Comparison of ENCODE assay signal across 8 mouse cellular contexts in genomic region chr11:85833081-85833521, GRCm38 (mm10). TPM values are rescaled to one million over a fixed set of nuclear protein-coding genes. Genes with fewer than 3 reads are reported as not detected.
DNase-seq lines count a peak whose midpoint lies in the region; ATAC-seq and TF ChIP-seq lines count a peak whose summit lies in the region.

No protein-coding gene starts in this region.

- no peak for TF ChIP-seq CTCF in ES-Bruce4 (IDR thresholded peaks at IDR 0.05; ENCODE audit: low read depth, low read length)
- no peak for TF ChIP-seq CTCF in olfactory bulb, adult 2 months (IDR thresholded peaks at IDR 0.05; ENCODE audit: insufficient read depth, low read depth, low read length)
- TF ChIP-seq CTCF in cerebellum, adult 2 months (IDR thresholded peaks at IDR 0.05; ENCODE audit: borderline replicate concordance, insufficient read depth, low read depth, low read length): no peak

- TF ChIP-seq EP300 in ES-Bruce4 (IDR thresholded peaks at IDR 0.05; ENCODE audit: insufficient read depth, low read depth, low read length): no peak

- peaks cover 70% of the 10 kb centered on the region for H3K27me3 ChIP-seq in ES-Bruce4 (ENCODE audit: control insufficient read depth, insufficient read depth, low read length, poor library complexity, severe bottlenecking)
- peaks cover 87% of the 10 kb centered on the region for H3K27me3 ChIP-seq in limb, embryonic 15.5 days
- peaks cover 34% of the 10 kb centered on the region; the same call in 1 of the 2 replicates for H3K27me3 ChIP-seq in cerebellum, adult 2 months (ENCODE audit: control insufficient read depth, insufficient read depth, low read length)

- under 1% methylated on average over 39 of the region's 54 CpGs for WGBS in limb, embryonic 15.5 days
- WGBS in olfactory bulb, adult 2 months: 1% methylated on average over 54 of the region's 54 CpGs
- 2% methylated on average over 52 of the region's 54 CpGs for WGBS in cerebellum, adult 2 months

- no peaks in the 10 kb centered on the region for H3K4me1 ChIP-seq in ES-Bruce4 (ENCODE audit: control insufficient read depth, insufficient read depth, low read length)
- peaks cover 63% of the 10 kb centered on the region for H3K4me1 ChIP-seq in limb, embryonic 15.5 days
- peaks cover 14% of the 10 kb centered on the region; the same call in 1 of the 2 replicates for H3K4me1 ChIP-seq in olfactory bulb, adult 2 months (ENCODE audit: control insufficient read depth, insufficient read depth, low read length)
- peaks cover 3% of the 10 kb centered on the region; the same call in 1 of the 2 replicates for H3K4me1 ChIP-seq in cerebellum, adult 2 months (ENCODE audit: control insufficient read depth, insufficient read depth, low read length)

- peak overlapping the region; percentile 58 for H3K9ac ChIP-seq in ES-Bruce4 (ENCODE audit: low read depth, poor library complexity, severe bottlenecking)
- H3K9ac ChIP-seq in limb, embryonic 15.5 days: peak overlapping the region; percentile 74

- no peak overlapping the region for H3K27ac ChIP-seq in ES-Bruce4 (ENCODE audit: insufficient read depth, low read length)
- H3K27ac ChIP-seq in limb, embryonic 15.5 days: peak overlapping the region; percentile 83
- H3K27ac ChIP-seq in olfactory bulb, adult 2 months (ENCODE audit: insufficient read depth, low read depth, low read length): no peak overlapping the region
- H3K27ac ChIP-seq in cerebellum, adult 2 months (ENCODE audit: insufficient read depth, low read length): no peak overlapping the region

- H3K4me2 ChIP-seq in limb, embryonic 15.5 days: peak overlapping the region; percentile 92

- ATAC-seq in CD4-positive, CD25-positive, alpha-beta regulatory T cell, adult 4 months: no peak
- peak; percentile 15; the same call in 1 of the 2 replicates for ATAC-seq in granulocyte monocyte progenitor cell, adult 5-6 weeks (replicated peaks; ENCODE audit: poor library complexity, severe bottlenecking)
- ATAC-seq in limb, embryonic 15.5 days (ENCODE audit: insufficient number of reproducible peaks, low FRiP score, low TSS enrichment, low read depth): no peak

- peak; percentile 14 for DNase-seq in CD4-positive, CD25-positive, alpha-beta regulatory T cell, adult 2 months (ENCODE audit: low read depth, low spot score)
- DNase-seq in cerebellum, adult 2 months: no peak
- no peak for DNase-seq in gastrocnemius, adult 8-10 months (ENCODE audit: low spot score in 2 of 2)

- H3K4me3 ChIP-seq in ES-Bruce4 (ENCODE audit: low read depth, low read length): peak overlapping the region; percentile 74
- peak overlapping the region; percentile 63 for H3K4me3 ChIP-seq in limb, embryonic 15.5 days
- H3K4me3 ChIP-seq in olfactory bulb, adult 2 months (ENCODE audit: insufficient read depth, low read depth, low read length): peak overlapping the region; percentile 27; the same call in 1 of the 2 replicates
- no peak overlapping the region for H3K4me3 ChIP-seq in cerebellum, adult 2 months (replicated peaks; ENCODE audit: insufficient read depth, low read depth, low read length)

- no peaks in the 10 kb centered on the region for H3K36me3 ChIP-seq in ES-Bruce4 (ENCODE audit: control insufficient read depth, insufficient read depth, low read length, poor library complexity, severe bottlenecking)
- no peaks in the 10 kb centered on the region for H3K36me3 ChIP-seq in limb, embryonic 15.5 days

- TF ChIP-seq POLR2A in ES-Bruce4 (IDR thresholded peaks at IDR 0.05; ENCODE audit: insufficient read depth, low read length): no peak
- no peak for TF ChIP-seq POLR2A in olfactory bulb, adult 2 months (IDR thresholded peaks at IDR 0.05; ENCODE audit: insufficient read depth, low read depth, low read length)
- TF ChIP-seq POLR2A in cerebellum, adult 2 months (IDR thresholded peaks at IDR 0.05; ENCODE audit: borderline replicate concordance, insufficient read depth, low read length): no peak

- no peaks in the 10 kb centered on the region for H3K9me3 ChIP-seq in ES-Bruce4 (replicated peaks; ENCODE audit: control insufficient read depth, insufficient read depth, low read length, poor library complexity, severe bottlenecking)
- H3K9me3 ChIP-seq in limb, embryonic 15.5 days: no peaks in the 10 kb centered on the region

RNA-seq across cellular contexts. Expression of gene Tbx2, which starts 0.8 kb away (rescaled TPM):
- polyA plus RNA-seq in CD4-positive, CD25-positive, alpha-beta regulatory T cell, adult 4 months (2017; shearing (Covaris generic)): not detected
- polyA plus RNA-seq in ES-Bruce4 (2011; ENCODE audit: insufficient read depth, insufficient read length, low read depth, missing spikeins): 0.16 and 0.24 TPM in 2 replicates
- 0.11 TPM in 1 of 2 replicates, not detected in the other for total RNA-seq in granulocyte monocyte progenitor cell, adult 5-6 weeks (2014; fragmentation: Nextera tagmentation)
- total RNA-seq in granulocyte monocyte progenitor cell, adult 5-6 weeks (2017): not detected in 2 replicates
- polyA plus RNA-seq in limb, embryonic 15.5 days (2015; fragmentation: Nextera tagmentation; extraction: Ambion mirVana): 3.4 and 4.1 TPM in 2 replicates
- not detected in 2 replicates for polyA plus RNA-seq in olfactory bulb, adult 2 months (2012; ENCODE audit: insufficient read depth, insufficient read length, low replicate concordance, missing spikeins)
- polyA plus RNA-seq in cerebellum, adult 2 months (2012; rRNA removed): 3.2 and 3.5 TPM in 2 replicates
- total RNA-seq in gastrocnemius, adult 8-10 months (2022): 1 to 10 TPM in 3 of 4 experiments, under 1 TPM in 1; 0.68 to 2.7 (median 1.7) TPM

RNA-seq across cellular contexts. Expression of gene Gm11444, which starts 17.0 kb away (rescaled TPM):
- under 1 TPM in 1 of 2 experiments, not detected in 1; 0.59 TPM for polyA plus RNA-seq in CD4-positive, CD25-positive, alpha-beta regulatory T cell, adult 4 months (2017; shearing (Covaris generic))
- polyA plus RNA-seq in ES-Bruce4 (2011; ENCODE audit: insufficient read depth, insufficient read length, low read depth, missing spikeins): not detected in 2 replicates
- not detected in 2 replicates for total RNA-seq in granulocyte monocyte progenitor cell, adult 5-6 weeks (2014; fragmentation: Nextera tagmentation)
- total RNA-seq in granulocyte monocyte progenitor cell, adult 5-6 weeks (2017): not detected in 2 replicates
- polyA plus RNA-seq in limb, embryonic 15.5 days (2015; fragmentation: Nextera tagmentation; extraction: Ambion mirVana): not detected in 2 replicates
- polyA plus RNA-seq in olfactory bulb, adult 2 months (2012; ENCODE audit: insufficient read depth, insufficient read length, low replicate concordance, missing spikeins): not detected in 2 replicates
- polyA plus RNA-seq in cerebellum, adult 2 months (2012; rRNA removed): not detected in 2 replicates
- not detected for total RNA-seq in gastrocnemius, adult 8-10 months (2022)

RNA-seq across cellular contexts. Expression of gene Tbx4, which starts 53.1 kb away (rescaled TPM):
- polyA plus RNA-seq in CD4-positive, CD25-positive, alpha-beta regulatory T cell, adult 4 months (2017; shearing (Covaris generic)): not detected
- 0.62 and 0.69 TPM in 2 replicates for polyA plus RNA-seq in ES-Bruce4 (2011; ENCODE audit: insufficient read depth, insufficient read length, low read depth, missing spikeins)
- total RNA-seq in granulocyte monocyte progenitor cell, adult 5-6 weeks (2014; fragmentation: Nextera tagmentation): not detected in 2 replicates
- not detected in 2 replicates for total RNA-seq in granulocyte monocyte progenitor cell, adult 5-6 weeks (2017)
- 14.9 and 21.9 TPM in 2 replicates for polyA plus RNA-seq in limb, embryonic 15.5 days (2015; fragmentation: Nextera tagmentation; extraction: Ambion mirVana)
- polyA plus RNA-seq in olfactory bulb, adult 2 months (2012; ENCODE audit: insufficient read depth, insufficient read length, low replicate concordance, missing spikeins): not detected in 2 replicates
- polyA plus RNA-seq in cerebellum, adult 2 months (2012; rRNA removed): 0.19 and 0.25 TPM in 2 replicates
- 1 to 10 TPM in 2 of 4 experiments, under 1 TPM in 2; 0.89 to 1.3 (median 0.95) TPM for total RNA-seq in gastrocnemius, adult 8-10 months (2022)
